Mouse (Mus musculus) lung, postnatal 0 days (tissue): ENCODE data around the gene Npas3. TPM values are rescaled to one million over a fixed set of nuclear protein-coding genes. Genes with fewer than 3 reads are reported as not detected.

Experiments
- ATAC-seq: fragments of 200-750 bp; cut with Nextera tagmentation; 2 replicates; pipeline ENCODE4 v1.8.0; 2017; ENCODE audit warnings: moderate library complexity
- DNase-seq: peaks from one replicate; pipeline ENCODE4 v3.0.0-alpha.2; 2016; ENCODE audit warnings: low spot score
- H3K27ac ChIP-seq: fragments of 300-500 bp; sonication (generic); 2 replicates; pipeline ENCODE4 v1.5.1; 2014; ENCODE audit warnings: antibody characterized with exemption, mild to moderate bottlenecking, low read length, mixed read lengths
- H3K27me3 ChIP-seq: fragments of 300-500 bp; sonication (generic); replicated peaks from 2 replicates; pipeline ENCODE4 v1.6.1; 2014; ENCODE audit warnings: low read length, mixed read lengths; ENCODE audit not compliant: insufficient read depth
- H3K36me3 ChIP-seq: fragments of 300-500 bp; sonication (generic); 2 replicates; pipeline ENCODE4 v1.6.1; 2014; ENCODE audit warnings: low read length, mixed read lengths; ENCODE audit not compliant: insufficient read depth
- H3K4me1 ChIP-seq: fragments of 300-500 bp; sonication (generic); 2 replicates; pipeline ENCODE4 v1.6.1; 2014; ENCODE audit warnings: antibody characterized with exemption, low read depth, low read length, mixed read lengths; ENCODE audit not compliant: insufficient read depth
- H3K4me2 ChIP-seq: fragments of 300-500 bp; sonication (generic); replicated peaks from 2 replicates; pipeline ENCODE4 v1.6.1; 2014; ENCODE audit warnings: low read depth, mild to moderate bottlenecking, low read length, moderate library complexity, mixed read lengths
- H3K4me3 ChIP-seq: fragments of 300-500 bp; sonication (generic); 2 replicates; pipeline ENCODE4 v1.5.1; 2014; ENCODE audit warnings: low read depth, low read length
- H3K9ac ChIP-seq: fragments of 300-500 bp; sonication (generic); replicated peaks from 2 replicates; pipeline ENCODE4 v1.6.1; 2014; ENCODE audit warnings: low read depth, mild to moderate bottlenecking
- H3K9me3 ChIP-seq: fragments of 300-500 bp; sonication (generic); 2 replicates; pipeline ENCODE4 v1.6.1; 2016; ENCODE audit warnings: low read length, mixed read lengths
- CTCF ChIP-seq: IDR thresholded peaks from 2 replicates; pipeline ENCODE4 v1.5.1; 2016; ENCODE audit warnings: antibody characterized with exemption, mild to moderate bottlenecking
- EP300 ChIP-seq: IDR thresholded peaks from 2 replicates; pipeline ENCODE4 v1.6.1; 2016; ENCODE audit warnings: antibody characterized with exemption, mild to moderate bottlenecking, control low read depth
- WGBS: fragments of 180-500 bp; shearing (Covaris S2); extraction: QIAGEN DNeasy Blood & Tissue Kit; methylation state at CpG from one replicate; pipeline ENCODE4 v1.1.7; 2014; 5-methylcytosine and 5-hydroxymethylcytosine counted together
- polyA plus RNA-seq: library from polyadenylated mRNA; unstranded; fragments of >200 nt; fragmentation: Nextera tagmentation; extraction: Ambion mirVana; gene quantifications from 2 replicates; pipeline ENCODE4 v1.2.1, GENCODE M21; 2015

Gene Npas3
- polyA plus RNA-seq, 1 experiment from 2014 or later: 0.17 TPM

GRCm38 (mm10) chr12:53623793-53624192, 375.3 kb downstream of the Npas3 start:
- no peak for ATAC-seq
- H3K27ac ChIP-seq: no peak overlapping the region
- no peaks in the 10 kb centered on the region for H3K9me3 ChIP-seq
- H3K4me2 ChIP-seq: no peak overlapping the region
- 65% methylated on average over 9 of the region's 9 CpGs for WGBS
- H3K4me1 ChIP-seq: no peaks in the 10 kb centered on the region
- DNase-seq: no peak
- TF ChIP-seq EP300 (no peak), CTCF (no peak)
- no peaks in the 10 kb centered on the region for H3K27me3 ChIP-seq
- no peaks in the 10 kb centered on the region for H3K36me3 ChIP-seq
- H3K9ac ChIP-seq: no peak overlapping the region
- no peak overlapping the region for H3K4me3 ChIP-seq

GRCm38 (mm10) chr12:53624379-53625021, 376.0 kb downstream of the Npas3 start:
- Histone ChIP-seq H3K27ac (no peak overlapping the region), H3K36me3 (no peaks in the 10 kb centered on the region), H3K9ac (no peak overlapping the region), H3K27me3 (no peaks in the 10 kb centered on the region), H3K4me3 (no peak overlapping the region), H3K4me1 (no peaks in the 10 kb centered on the region), H3K9me3 (no peaks in the 10 kb centered on the region), H3K4me2 (no peak overlapping the region)
- 76% methylated on average over 11 of the region's 11 CpGs for WGBS
- DNase-seq (no peak), ATAC-seq (no peak)
- no peak for TF ChIP-seq EP300
- TF ChIP-seq CTCF: no peak

- H3K4me3 ChIP-seq: no peak overlapping the region
- H3K4me1 ChIP-seq: no peaks in the 10 kb centered on the region
- DNase-seq: no peak
- no peaks in the 10 kb centered on the region for H3K36me3 ChIP-seq
- no peak overlapping the region for H3K27ac ChIP-seq
- TF ChIP-seq EP300 (no peak), CTCF (no peak)
- H3K4me2 ChIP-seq: no peak overlapping the region
- no peak overlapping the region for H3K9ac ChIP-seq
- ATAC-seq: no peak
- H3K9me3 ChIP-seq: no peaks in the 10 kb centered on the region
- H3K27me3 ChIP-seq: no peaks in the 10 kb centered on the region
- 82% methylated on average over 8 of the region's 8 CpGs for WGBS
Observed at GRCm38 (mm10) chr12:53629483-53630120, 381.1 kb downstream of the Npas3 start.

- Histone ChIP-seq H3K27me3 (no peaks in the 10 kb centered on the region), H3K4me1 (no peaks in the 10 kb centered on the region), H3K9ac (no peak overlapping the region), H3K27ac (no peak overlapping the region), H3K4me2 (no peak overlapping the region), H3K4me3 (no peak overlapping the region), H3K9me3 (no peaks in the 10 kb centered on the region), H3K36me3 (no peaks in the 10 kb centered on the region)
- DNase-seq (no peak), ATAC-seq (no peak)
- 11% methylated on average over 1 of the region's 1 CpGs for WGBS
- TF ChIP-seq CTCF: no peak
- TF ChIP-seq EP300: no peak
Observed at GRCm38 (mm10) chr12:53630607-53631006, 382.1 kb downstream of the Npas3 start.

GRCm38 (mm10) chr12:53631315-53632106, 383.0 kb downstream of the Npas3 start:
- H3K36me3 ChIP-seq: no peaks in the 10 kb centered on the region
- H3K27ac ChIP-seq: no peak overlapping the region
- DNase-seq (no peak), ATAC-seq (no peak)
- no peaks in the 10 kb centered on the region for H3K9me3 ChIP-seq
- no peak overlapping the region for H3K4me3 ChIP-seq
- no peaks in the 10 kb centered on the region for H3K27me3 ChIP-seq
- H3K4me1 ChIP-seq: no peaks in the 10 kb centered on the region
- no peak for TF ChIP-seq CTCF
- TF ChIP-seq EP300: no peak
- H3K9ac ChIP-seq: no peak overlapping the region
- WGBS: 81% methylated on average over 4 of the region's 4 CpGs
- no peak overlapping the region for H3K4me2 ChIP-seq

GRCm38 (mm10) chr12:53638571-53638970, 390.1 kb downstream of the Npas3 start:
- no peaks in the 10 kb centered on the region for H3K27me3 ChIP-seq
- H3K9me3 ChIP-seq: no peaks in the 10 kb centered on the region
- no peak overlapping the region for H3K9ac ChIP-seq
- no peak overlapping the region for H3K4me2 ChIP-seq
- H3K27ac ChIP-seq: no peak overlapping the region
- no peak for ATAC-seq
- H3K4me1 ChIP-seq: no peaks in the 10 kb centered on the region
- H3K4me3 ChIP-seq: no peak overlapping the region
- no peak for DNase-seq
- TF ChIP-seq EP300: no peak
- no peak for TF ChIP-seq CTCF
- no peaks in the 10 kb centered on the region for H3K36me3 ChIP-seq
